Mouse (Mus musculus) 416B (cell line): Measurements from ENCODE around the gene Stt3b.

Experiments used
- DNase-seq: peaks from one replicate; pipeline ENCODE4 v3.0.0; 2011; ENCODE audit warnings: low read depth

Stt3b gene

GRCm38 (mm10) chr9:115310346-115311222 is at the start of gene Stt3b:
Gene Stt3b, minus strand, starts transcription at chr9:115310421.
- peak; percentile 98 for DNase-seq

- no peak for DNase-seq
Observed at GRCm38 (mm10) chr9:115358421-115358820, 48.2 kb upstream of the Stt3b start.

GRCm38 (mm10) chr9:115357996-115358395 is 47.8 kb upstream of the Stt3b start:
- DNase-seq, result peak; percentile 46

GRCm38 (mm10) chr9:115356731-115357458 is 46.7 kb upstream of the Stt3b start:
- no peak for DNase-seq

- no peak for DNase-seq
Observed at GRCm38 (mm10) chr9:115355972-115356371, 45.8 kb upstream of the Stt3b start.

GRCm38 (mm10) chr9:115349741-115350512 is 39.7 kb upstream of the Stt3b start:
- no peak for DNase-seq

- no peak for DNase-seq
Observed at GRCm38 (mm10) chr9:115349106-115349505, 38.9 kb upstream of the Stt3b start.

GRCm38 (mm10) chr9:115344930-115345329 is 34.7 kb upstream of the Stt3b start:
- no peak for DNase-seq

- no peak for DNase-seq
Observed at GRCm38 (mm10) chr9:115341576-115341975, 31.4 kb upstream of the Stt3b start.

- DNase-seq, result no peak
Observed at GRCm38 (mm10) chr9:115340212-115340815, 30.1 kb upstream of the Stt3b start.

GRCm38 (mm10) chr9:115338816-115339215 is 28.6 kb upstream of the Stt3b start:
- DNase-seq, result no peak

GRCm38 (mm10) chr9:115333016-115333415 is 22.8 kb upstream of the Stt3b start:
- DNase-seq, result no peak

- no peak for DNase-seq
Observed at GRCm38 (mm10) chr9:115332339-115332738, 22.1 kb upstream of the Stt3b start.

- peak; percentile 89 for DNase-seq
Observed at GRCm38 (mm10) chr9:115330861-115331476, 20.7 kb upstream of the Stt3b start.

GRCm38 (mm10) chr9:115326533-115326890 is 16.3 kb upstream of the Stt3b start:
- DNase-seq, result peak; percentile 37

GRCm38 (mm10) chr9:115325831-115326532 is 15.8 kb upstream of the Stt3b start:
- DNase-seq, result no peak

GRCm38 (mm10) chr9:115323572-115323971 is 13.4 kb upstream of the Stt3b start:
- no peak for DNase-seq

- no peak for DNase-seq
Observed at GRCm38 (mm10) chr9:115322385-115322784, 12.2 kb upstream of the Stt3b start.

GRCm38 (mm10) chr9:115321052-115321451 is 10.8 kb upstream of the Stt3b start:
- DNase-seq, result peak; percentile 59

- no peak for DNase-seq
Observed at GRCm38 (mm10) chr9:115320156-115320555, 9.9 kb upstream of the Stt3b start.
